Mouse (Mus musculus): ENCODE measurements at regions not wholly inside any gene's neighbourhood (a gene's known extent, or its start where the extent isn't known, plus 50 kb on each side); places are given as distances from the start of the nearest gene placed in this dataset.

DNA sequence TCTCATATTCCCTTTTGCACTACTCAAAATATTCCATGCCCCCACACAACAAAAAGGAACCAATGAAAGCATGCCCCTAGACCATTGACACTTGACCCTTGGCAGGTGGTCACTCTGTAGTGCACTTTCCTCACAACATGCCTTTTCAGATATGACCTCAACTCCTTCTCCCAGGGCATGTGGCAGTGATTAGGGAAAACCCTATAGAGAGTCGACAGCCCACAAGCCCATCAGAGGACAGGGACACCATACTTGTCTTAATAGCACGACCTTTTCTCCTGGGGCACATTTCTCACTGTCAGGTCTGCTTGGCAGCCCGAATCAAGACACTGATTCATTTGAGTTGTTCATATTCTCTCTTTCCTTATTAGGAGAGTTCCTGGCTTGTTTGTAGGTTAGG is 57.3 kb upstream of the Zc3h12c start:
- DNase-seq, result no peak

DNA sequence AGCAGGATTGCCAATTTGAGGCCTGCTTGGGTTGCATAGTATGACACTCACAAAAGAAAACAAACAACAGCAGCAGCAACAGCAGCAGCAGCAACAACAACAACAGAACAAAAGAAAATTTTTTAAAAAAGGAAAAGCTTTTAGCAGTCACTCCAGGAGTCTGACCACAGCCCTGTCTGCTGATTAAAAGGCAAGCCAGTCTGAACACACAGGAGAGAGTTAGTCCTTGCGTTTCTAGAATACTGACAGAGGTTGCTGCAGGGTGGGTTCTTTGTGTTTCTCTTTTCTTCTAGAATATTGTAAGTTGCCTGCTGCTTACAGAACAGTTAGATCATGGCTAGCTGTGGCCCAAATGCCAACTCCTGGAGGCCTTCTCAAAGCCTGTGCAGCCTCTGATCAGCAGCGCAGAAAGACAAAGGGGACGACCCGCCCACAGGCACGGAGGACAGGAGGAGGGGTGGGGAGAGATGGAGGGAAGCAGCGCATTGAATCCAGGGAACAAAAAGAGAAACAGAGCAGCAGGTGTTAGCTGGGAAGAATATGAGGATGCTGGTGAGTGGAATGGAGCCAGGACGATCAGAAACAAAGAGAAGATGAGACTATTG is 55.2 kb upstream of the Zc3h12c start:
- no peak for DNase-seq
